Mouse (Mus musculus) heart, embryonic 11.5 days (tissue): ENCODE data around the gene Kcnj2. TPM values are rescaled to one million over a fixed set of nuclear protein-coding genes. Genes with fewer than 3 reads are reported as not detected.

Source experiments
- ATAC-seq: fragments of 200-750 bp; cut with Nextera tagmentation; replicated peaks from 2 replicates; pipeline ENCODE4 v1.8.0; 2017; ENCODE audit warnings: moderate library complexity; ENCODE audit not compliant: insufficient number of reproducible peaks, low FRiP score, low TSS enrichment
- H3K27ac ChIP-seq: fragments of 300-500 bp; sonication (generic); 2 replicates; pipeline ENCODE4 v1.5.1; 2014; ENCODE audit warnings: mild to moderate bottlenecking, low read depth, low read length
- H3K27me3 ChIP-seq: fragments of 300-500 bp; sonication (generic); 2 replicates; pipeline ENCODE4 v1.6.1; 2014; ENCODE audit warnings: mild to moderate bottlenecking, low read length, mixed read lengths; ENCODE audit not compliant: control insufficient read depth, insufficient read depth
- H3K36me3 ChIP-seq: fragments of 300-500 bp; sonication (generic); 2 replicates; pipeline ENCODE4 v1.6.1; 2014; ENCODE audit warnings: mild to moderate bottlenecking, low read length, moderate library complexity, mixed read lengths; ENCODE audit not compliant: control insufficient read depth, insufficient read depth
- H3K4me1 ChIP-seq: fragments of 300-500 bp; sonication (generic); 2 replicates; pipeline ENCODE4 v1.6.1; 2014; ENCODE audit warnings: low read length; ENCODE audit not compliant: control insufficient read depth, insufficient read depth
- H3K4me2 ChIP-seq: fragments of 300-500 bp; sonication (generic); 2 replicates; pipeline ENCODE4 v1.6.1; 2014; ENCODE audit warnings: mild to moderate bottlenecking, moderate library complexity
- H3K4me3 ChIP-seq: fragments of 300-500 bp; sonication (generic); 2 replicates; pipeline ENCODE4 v1.5.1; 2014; ENCODE audit warnings: low read depth, low read length
- H3K9ac ChIP-seq: fragments of 300-500 bp; sonication (generic); 2 replicates; pipeline ENCODE4 v1.6.1; 2014; ENCODE audit warnings: mild to moderate bottlenecking, low read depth, low read length, moderate library complexity
- H3K9me3 ChIP-seq: fragments of 300-500 bp; sonication (generic); replicated peaks from 2 replicates; pipeline ENCODE4 v1.6.1; 2016; ENCODE audit warnings: low read length; ENCODE audit not compliant: control insufficient read depth
- WGBS: fragments of 180-500 bp; shearing (Covaris S2); extraction: QIAGEN DNeasy Blood & Tissue Kit; methylation state at CpG from one replicate; pipeline ENCODE4 v1.1.7; 2014; ENCODE audit not compliant: insufficient replicate concordance; 5-methylcytosine and 5-hydroxymethylcytosine counted together
- polyA plus RNA-seq: library from polyadenylated mRNA; unstranded; fragments of >200 nt; fragmentation: Nextera tagmentation; extraction: Ambion mirVana; gene quantifications from 2 replicates; pipeline ENCODE4 v1.2.1, GENCODE M21; 2014

The Kcnj2 gene
- polyA plus RNA-seq, 1 experiment from 2014 or later = 1.0 TPM

GRCm38 (mm10) chr11:111078107-111078506, 12.1 kb downstream of the Kcnj2 start:
- H3K27me3 ChIP-seq = no peaks in the 10 kb centered on the region
- 83% methylated on average over 11 of the region's 11 CpGs for WGBS
- no peaks in the 10 kb centered on the region for H3K9me3 ChIP-seq
- H3K27ac ChIP-seq = no peak overlapping the region
- no peaks in the 10 kb centered on the region for H3K36me3 ChIP-seq
- no peaks in the 10 kb centered on the region for H3K4me1 ChIP-seq
- no peak overlapping the region for H3K4me3 ChIP-seq
- no peak overlapping the region for H3K9ac ChIP-seq
- ATAC-seq = no peak
- no peak overlapping the region for H3K4me2 ChIP-seq

GRCm38 (mm10) chr11:111083009-111083408, 17.0 kb downstream of the Kcnj2 start:
- H3K9ac ChIP-seq = no peak overlapping the region
- no peak overlapping the region for H3K4me2 ChIP-seq
- no peak overlapping the region for H3K4me3 ChIP-seq
- no peak overlapping the region for H3K27ac ChIP-seq
- no peaks in the 10 kb centered on the region for H3K36me3 ChIP-seq
- H3K9me3 ChIP-seq = no peaks in the 10 kb centered on the region
- no peak for ATAC-seq
- H3K27me3 ChIP-seq = no peaks in the 10 kb centered on the region
- WGBS = 84% methylated on average over 2 of the region's 2 CpGs
- H3K4me1 ChIP-seq = no peaks in the 10 kb centered on the region

GRCm38 (mm10) chr11:111086933-111087332, 21.0 kb downstream of the Kcnj2 start:
- H3K27me3 ChIP-seq = no peaks in the 10 kb centered on the region
- H3K4me1 ChIP-seq = no peaks in the 10 kb centered on the region
- no peak overlapping the region for H3K9ac ChIP-seq
- no peaks in the 10 kb centered on the region for H3K36me3 ChIP-seq
- ATAC-seq = no peak
- H3K4me3 ChIP-seq = no peak overlapping the region
- H3K9me3 ChIP-seq = no peaks in the 10 kb centered on the region
- H3K4me2 ChIP-seq = no peak overlapping the region
- H3K27ac ChIP-seq = no peak overlapping the region
- 79% methylated on average over 6 of the region's 6 CpGs for WGBS

DNA sequence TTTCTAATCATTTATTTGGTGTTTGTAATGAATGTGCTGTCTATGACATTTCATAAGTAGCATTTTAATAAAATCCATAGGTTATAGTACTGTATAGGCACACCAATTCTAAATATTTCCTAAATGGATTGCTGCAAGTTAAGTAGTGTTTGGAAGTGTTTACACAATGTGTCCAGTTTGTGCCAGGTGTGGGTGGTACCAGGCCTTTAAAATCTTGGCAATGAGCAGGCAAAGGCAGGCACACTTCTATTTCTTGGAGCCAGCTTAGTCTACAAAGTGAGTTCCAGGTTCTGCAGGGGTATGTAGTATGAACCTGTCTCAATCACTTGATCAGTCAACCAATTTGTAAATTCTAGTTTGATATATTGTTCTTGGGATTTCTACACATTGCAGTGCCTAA, 22.3 kb downstream of the Kcnj2 start:
- Histone ChIP-seq H3K9ac (no peak overlapping the region), H3K4me1 (no peaks in the 10 kb centered on the region), H3K4me3 (no peak overlapping the region), H3K27ac (no peak overlapping the region), H3K36me3 (no peaks in the 10 kb centered on the region), H3K4me2 (no peak overlapping the region), H3K27me3 (no peaks in the 10 kb centered on the region), H3K9me3 (no peaks in the 10 kb centered on the region)
- ATAC-seq = no peak

- no peak overlapping the region for H3K4me3 ChIP-seq
- H3K27me3 ChIP-seq = no peaks in the 10 kb centered on the region
- H3K9me3 ChIP-seq = no peaks in the 10 kb centered on the region
- no peak overlapping the region for H3K27ac ChIP-seq
- H3K9ac ChIP-seq = no peak overlapping the region
- no peaks in the 10 kb centered on the region for H3K36me3 ChIP-seq
- no peak for ATAC-seq
- WGBS = 57% methylated on average over 3 of the region's 3 CpGs
- no peak overlapping the region for H3K4me2 ChIP-seq
- no peaks in the 10 kb centered on the region for H3K4me1 ChIP-seq
These were observed 22.8 kb downstream of the Kcnj2 start for GRCm38 (mm10) chr11:111088812-111089211.

DNA sequence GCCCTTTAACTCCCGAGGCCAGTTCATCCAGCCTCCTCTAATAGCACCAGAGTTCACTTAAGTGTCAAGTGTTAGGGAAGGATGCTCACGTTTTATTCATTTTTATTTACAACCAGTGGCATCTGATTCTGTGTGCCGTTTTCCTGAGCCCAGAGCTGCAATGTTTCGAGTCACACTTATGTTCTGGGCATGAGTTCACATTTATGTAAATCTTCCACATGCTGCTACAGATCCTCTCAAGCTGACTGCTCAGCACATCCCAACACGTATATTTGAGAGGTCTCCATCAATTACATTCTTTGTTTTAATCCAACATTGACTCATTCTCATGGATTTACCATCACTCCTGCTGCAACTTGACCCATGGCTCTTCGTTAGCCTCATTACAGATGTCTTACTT, 25.2 kb downstream of the Kcnj2 start:
- no peak overlapping the region for H3K9ac ChIP-seq
- H3K4me2 ChIP-seq = no peak overlapping the region
- no peak overlapping the region for H3K4me3 ChIP-seq
- WGBS = 69% methylated on average over 6 of the region's 6 CpGs
- ATAC-seq = no peak
- H3K27me3 ChIP-seq = no peaks in the 10 kb centered on the region
- no peak overlapping the region for H3K27ac ChIP-seq
- H3K36me3 ChIP-seq = no peaks in the 10 kb centered on the region
- no peaks in the 10 kb centered on the region for H3K9me3 ChIP-seq
- no peaks in the 10 kb centered on the region for H3K4me1 ChIP-seq

DNA sequence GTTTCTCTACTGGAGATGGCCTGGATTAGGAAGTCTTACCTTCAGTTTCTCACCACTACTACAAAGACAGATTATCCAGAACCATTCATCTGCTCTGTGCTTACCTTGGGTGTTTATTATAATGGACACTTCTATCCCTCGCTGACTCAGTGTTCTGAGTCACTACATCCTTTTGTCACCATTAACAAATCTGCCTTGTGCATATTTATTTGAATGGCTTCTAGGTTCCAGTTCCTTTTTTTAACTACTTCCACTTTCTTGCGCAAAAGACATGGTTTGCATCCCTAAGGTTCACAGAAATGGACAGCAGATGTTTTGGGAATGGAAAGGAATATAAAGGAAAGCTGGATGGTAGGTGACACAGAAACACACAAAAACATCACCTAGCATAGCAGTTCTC, 27.0 kb downstream of the Kcnj2 start:
- WGBS = 82% methylated on average over 2 of the region's 2 CpGs
- no peak overlapping the region for H3K4me2 ChIP-seq
- no peak overlapping the region for H3K27ac ChIP-seq
- H3K36me3 ChIP-seq = no peaks in the 10 kb centered on the region
- no peak for ATAC-seq
- H3K9me3 ChIP-seq = no peaks in the 10 kb centered on the region
- no peak overlapping the region for H3K9ac ChIP-seq
- no peak overlapping the region for H3K4me3 ChIP-seq
- H3K27me3 ChIP-seq = no peaks in the 10 kb centered on the region
- H3K4me1 ChIP-seq = no peaks in the 10 kb centered on the region

GRCm38 (mm10) chr11:111096612-111097011, 30.6 kb downstream of the Kcnj2 start:
- no peak overlapping the region for H3K9ac ChIP-seq

GRCm38 (mm10) chr11:111100131-111100530, 34.2 kb downstream of the Kcnj2 start:
- no peaks in the 10 kb centered on the region for H3K36me3 ChIP-seq
- no peaks in the 10 kb centered on the region for H3K4me1 ChIP-seq
- no peaks in the 10 kb centered on the region for H3K9me3 ChIP-seq
- H3K4me2 ChIP-seq = no peak overlapping the region
- H3K4me3 ChIP-seq = no peak overlapping the region
- 85% methylated on average over 2 of the region's 2 CpGs for WGBS
- no peaks in the 10 kb centered on the region for H3K27me3 ChIP-seq
- ATAC-seq = no peak
- H3K9ac ChIP-seq = no peak overlapping the region
- no peak overlapping the region for H3K27ac ChIP-seq

More at GRCm38 (mm10) chr11:111096612-111097011, 30.6 kb downstream of the Kcnj2 start:
- H3K27ac ChIP-seq = no peak overlapping the region
- no peak overlapping the region for H3K4me2 ChIP-seq
- ATAC-seq = no peak
- no peaks in the 10 kb centered on the region for H3K4me1 ChIP-seq
- no peaks in the 10 kb centered on the region for H3K36me3 ChIP-seq
- no peaks in the 10 kb centered on the region for H3K9me3 ChIP-seq
- WGBS = 81% methylated on average over 5 of the region's 5 CpGs
- no peaks in the 10 kb centered on the region for H3K27me3 ChIP-seq
- H3K4me3 ChIP-seq = no peak overlapping the region
